Mouse (Mus musculus) cerebellum, adult (tissue): ENCODE data around the gene Acd.

ENCODE experiments used
- ATAC-seq: cut with Nextera tagmentation; 2 replicates; pipeline ENCODE4 v1.9.2; 2017; ENCODE audit warnings: mild to moderate bottlenecking, moderate library complexity, mixed read lengths; ENCODE audit not compliant: insufficient number of reproducible peaks, low FRiP score, low TSS enrichment

The Acd gene

GRCm38 (mm10) chr8:105677891-105678290 is 23.0 kb downstream of the Acd start:
- ATAC-seq, result no peak

DNA sequence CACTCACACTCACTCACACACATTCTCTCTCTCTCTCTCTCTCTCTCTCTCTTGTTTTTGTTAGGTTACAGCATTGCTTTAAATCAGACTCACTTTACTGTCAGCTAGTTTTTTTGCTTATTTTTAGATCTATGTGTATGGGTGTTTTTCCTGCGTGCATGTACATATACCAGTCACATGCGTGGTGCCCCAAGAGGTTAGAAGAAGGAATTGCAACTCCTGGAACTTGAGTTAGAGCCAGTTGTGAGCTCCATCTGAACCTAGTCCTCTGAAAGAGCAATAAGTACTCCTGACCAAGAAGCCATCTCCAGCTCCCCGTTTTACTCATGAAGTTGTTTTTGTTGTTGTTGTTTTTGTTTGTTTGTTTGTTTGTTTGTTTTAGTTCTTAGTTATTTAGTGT is 39.7 kb downstream of the Acd start:
- ATAC-seq, result no peak

- ATAC-seq, result no peak
Observed at GRCm38 (mm10) chr8:105657641-105658040, 43.3 kb downstream of the Acd start.

DNA sequence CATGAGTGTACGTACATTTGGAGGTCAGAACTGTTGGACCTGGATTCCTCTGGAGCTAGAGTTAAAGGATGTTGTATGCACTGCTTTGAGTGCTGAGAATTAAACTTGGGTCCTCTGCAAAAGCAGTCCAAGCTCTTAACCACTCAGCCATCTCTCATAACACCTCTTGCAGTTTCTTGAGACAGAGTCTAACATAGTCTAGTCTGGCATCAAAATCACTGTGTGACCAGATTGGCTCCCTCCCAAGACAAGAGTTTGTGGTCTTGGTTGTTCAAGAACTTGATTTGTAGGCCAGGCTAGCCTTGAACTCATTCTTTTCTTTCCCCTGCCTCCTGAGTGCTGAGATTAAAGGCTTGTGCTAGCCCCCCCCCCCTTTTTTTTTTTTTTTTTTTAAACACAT is 52.0 kb downstream of the Acd start:
- no peak for ATAC-seq
